Mouse (Mus musculus): Measurements from ENCODE around the gene Gm4756.

- TF ChIP-seq POLR2A (IDR thresholded peaks at IDR 0.05; ENCODE audit: borderline replicate concordance, extremely low read depth, insufficient read depth, insufficient read length, poor library complexity, severe bottlenecking) (no peak), CTCF (IDR thresholded peaks at IDR 0.05; ENCODE audit: borderline replicate concordance, extremely low read depth, insufficient read depth, insufficient read length) (no peak)
These were observed 85.1 kb downstream of the Gm4756 start for GRCm38 (mm10) chr12:72564281-72564795.

Measured in brain, embryonic 14.5 days (tissue).